Mouse (Mus musculus): Measurements from ENCODE around the gene Afmid. TPM values are rescaled to one million over a fixed set of nuclear protein-coding genes. Genes with fewer than 3 reads are reported as not detected.
"Not testable (repeated sequence)": the region's sequence is repeated elsewhere in the genome, so short reads cannot be mapped to it uniquely, and the experiment has no call there.

Gene Afmid
- polyA plus RNA-seq, 1 experiment from 2014 or later, result 2.9 TPM

- H3K4me1 ChIP-seq, result peaks cover 43% of the 10 kb centered on the region
- ATAC-seq (ENCODE audit: low FRiP score), result no peak
- no peaks in the 10 kb centered on the region for H3K27me3 ChIP-seq
- H3K4me2 ChIP-seq (replicated peaks), result no peak overlapping the region
- H3K9me3 ChIP-seq (replicated peaks), result no peaks in the 10 kb centered on the region
- H3K4me3 ChIP-seq, result no peak overlapping the region
- no peaks in the 10 kb centered on the region for H3K36me3 ChIP-seq
- H3K27ac ChIP-seq, result 0 out of 2 replicates have a peak overlapping the region, but pooled peaks have one; percentile 19
- H3K9ac ChIP-seq, result no peak overlapping the region
- 53% methylated on average over 9 of the region's 9 CpGs for WGBS
Observed at GRCm38 (mm10) chr11:117828888-117829604, 3.3 kb downstream of the Afmid start.

GRCm38 (mm10) chr11:117829671-117830215 lies 4.0 kb downstream of the Afmid start:
- H3K27ac ChIP-seq, result no peak overlapping the region
- 77% methylated on average over 2 of the region's 2 CpGs for WGBS

GRCm38 (mm10) chr11:117830401-117830800 lies 4.7 kb downstream of the Afmid start:
- Histone ChIP-seq H3K4me3 (no peak overlapping the region), H3K9ac (no peak overlapping the region), H3K9me3 (replicated peaks) (no peaks in the 10 kb centered on the region), H3K4me2 (replicated peaks) (no peak overlapping the region), H3K36me3 (no peaks in the 10 kb centered on the region), H3K4me1 (peaks cover 34% of the 10 kb centered on the region), H3K27ac (no peak overlapping the region), H3K27me3 (no peaks in the 10 kb centered on the region; the same call in 1 of the 2 replicates)
- 80% methylated on average over 9 of the region's 9 CpGs for whole genome bisulfite sequencing
- ATAC-seq (ENCODE audit: low FRiP score), result no peak

More at GRCm38 (mm10) chr11:117829671-117830215, 4.0 kb downstream of the Afmid start:
- Histone ChIP-seq H3K27me3 (no peaks in the 10 kb centered on the region), H3K36me3 (no peaks in the 10 kb centered on the region), H3K4me2 (replicated peaks) (no peak overlapping the region), H3K9me3 (replicated peaks) (no peaks in the 10 kb centered on the region), H3K9ac (no peak overlapping the region), H3K4me1 (peaks cover 38% of the 10 kb centered on the region), H3K4me3 (no peak overlapping the region)
- ATAC-seq (ENCODE audit: low FRiP score), result no peak

GRCm38 (mm10) chr11:117832086-117832969 lies 6.6 kb downstream of the Afmid start:
- ATAC-seq (ENCODE audit: low FRiP score), result peak; percentile 75
- Histone ChIP-seq H3K9ac (0 out of 2 replicates have a peak overlapping the region, but pooled peaks have one; percentile 5), H3K9me3 (replicated peaks) (no peaks in the 10 kb centered on the region), H3K27me3 (no peaks in the 10 kb centered on the region; the same call in 1 of the 2 replicates), H3K4me2 (replicated peaks) (peak overlapping the region; percentile 51), H3K4me1 (peaks cover 20% of the 10 kb centered on the region), H3K27ac (peak overlapping the region; percentile 31; the same call in 1 of the 2 replicates), H3K36me3 (no peaks in the 10 kb centered on the region), H3K4me3 (peak overlapping the region; percentile 27)
- 18% methylated on average over 28 of the region's 28 CpGs for WGBS

GRCm38 (mm10) chr11:117833509-117833908 lies 7.8 kb downstream of the Afmid start:
- H3K9ac ChIP-seq; H3K27me3 ChIP-seq; H3K4me2 ChIP-seq (replicated peaks); H3K36me3 ChIP-seq; ATAC-seq (ENCODE audit: low FRiP score); H3K4me3 ChIP-seq; H3K9me3 ChIP-seq (replicated peaks); H3K27ac ChIP-seq: not testable (repeated sequence)
- 74% methylated on average over 6 of the region's 6 CpGs for WGBS
- H3K4me1 ChIP-seq, result peaks cover 11% of the 10 kb centered on the region

GRCm38 (mm10) chr11:117834086-117834485 lies 8.4 kb downstream of the Afmid start:
- Histone ChIP-seq H3K9me3 (replicated peaks) (no peaks in the 10 kb centered on the region), H3K36me3 (no peaks in the 10 kb centered on the region), H3K27ac (no peak overlapping the region), H3K4me3 (no peak overlapping the region), H3K4me2 (replicated peaks) (no peak overlapping the region), H3K9ac (no peak overlapping the region), H3K4me1 (peaks cover 9% of the 10 kb centered on the region), H3K27me3 (no peaks in the 10 kb centered on the region; the same call in 1 of the 2 replicates)
- 94% methylated on average over 8 of the region's 8 CpGs for WGBS
- no peak for ATAC-seq (ENCODE audit: low FRiP score)

- Histone ChIP-seq H3K4me3 (no peak overlapping the region), H3K36me3 (no peaks in the 10 kb centered on the region), H3K4me1 (peaks cover 6% of the 10 kb centered on the region), H3K4me2 (replicated peaks) (peak overlapping the region; percentile 39), H3K9me3 (replicated peaks) (no peaks in the 10 kb centered on the region), H3K9ac (no peak overlapping the region), H3K27me3 (no peaks in the 10 kb centered on the region; the same call in 1 of the 2 replicates), H3K27ac (no peak overlapping the region)
- ATAC-seq (ENCODE audit: low FRiP score), result no peak
- WGBS, result 32% methylated on average over 13 of the region's 13 CpGs
Observed at GRCm38 (mm10) chr11:117836306-117836705, 10.6 kb downstream of the Afmid start.

GRCm38 (mm10) chr11:117838572-117838971 lies 12.8 kb downstream of the Afmid start:
- H3K9ac ChIP-seq, result no peak overlapping the region
- no peak overlapping the region for H3K4me2 ChIP-seq (replicated peaks)
- no peaks in the 10 kb centered on the region; the same call in 1 of the 2 replicates for H3K27me3 ChIP-seq
- H3K9me3 ChIP-seq (replicated peaks), result no peaks in the 10 kb centered on the region
- H3K4me1 ChIP-seq, result no peaks in the 10 kb centered on the region
- no peak overlapping the region for H3K27ac ChIP-seq
- H3K36me3 ChIP-seq, result no peaks in the 10 kb centered on the region
- 73% methylated on average over 2 of the region's 2 CpGs for WGBS
- H3K4me3 ChIP-seq, result no peak overlapping the region
- ATAC-seq (ENCODE audit: low FRiP score), result no peak

GRCm38 (mm10) chr11:117839021-117839420 lies 13.3 kb downstream of the Afmid start:
- no peak for ATAC-seq (ENCODE audit: low FRiP score)
- no peaks in the 10 kb centered on the region; the same call in 1 of the 2 replicates for H3K27me3 ChIP-seq
- H3K4me1 ChIP-seq, result no peaks in the 10 kb centered on the region
- H3K9ac ChIP-seq, result no peak overlapping the region; the same call in 1 of the 2 replicates
- WGBS, result 100% methylated on average over 1 of the region's 1 CpGs
- no peaks in the 10 kb centered on the region for H3K36me3 ChIP-seq
- no peak overlapping the region for H3K27ac ChIP-seq
- H3K4me2 ChIP-seq (replicated peaks), result no peak overlapping the region
- no peak overlapping the region for H3K4me3 ChIP-seq
- no peaks in the 10 kb centered on the region for H3K9me3 ChIP-seq (replicated peaks)

- H3K9me3 ChIP-seq (replicated peaks), result no peaks in the 10 kb centered on the region
- H3K4me1 ChIP-seq, result no peaks in the 10 kb centered on the region
- no peak overlapping the region for H3K27ac ChIP-seq
- H3K36me3 ChIP-seq, result no peaks in the 10 kb centered on the region
- H3K9ac ChIP-seq, result no peak overlapping the region
- no peak for ATAC-seq (ENCODE audit: low FRiP score)
- no peak overlapping the region for H3K4me3 ChIP-seq
- 62% methylated on average over 1 of the region's 1 CpGs for WGBS
- H3K27me3 ChIP-seq, result no peaks in the 10 kb centered on the region; the same call in 1 of the 2 replicates
- H3K4me2 ChIP-seq (replicated peaks), result no peak overlapping the region
Observed at GRCm38 (mm10) chr11:117840910-117841309, 15.2 kb downstream of the Afmid start.

GRCm38 (mm10) chr11:117843434-117843833 lies 17.7 kb downstream of the Afmid start:
- no peak overlapping the region for H3K4me3 ChIP-seq
- no peaks in the 10 kb centered on the region for H3K9me3 ChIP-seq (replicated peaks)
- no peak overlapping the region for H3K4me2 ChIP-seq (replicated peaks)
- no peak for ATAC-seq (ENCODE audit: low FRiP score)
- H3K4me1 ChIP-seq, result peaks cover 11% of the 10 kb centered on the region
- WGBS, result 89% methylated on average over 2 of the region's 2 CpGs
- H3K36me3 ChIP-seq, result no peaks in the 10 kb centered on the region
- H3K27ac ChIP-seq, result no peak overlapping the region
- H3K9ac ChIP-seq, result no peak overlapping the region
- H3K27me3 ChIP-seq, result no peaks in the 10 kb centered on the region; the same call in 1 of the 2 replicates

GRCm38 (mm10) chr11:117844997-117845396 lies 19.3 kb downstream of the Afmid start:
- no peak overlapping the region for H3K4me2 ChIP-seq (replicated peaks)
- no peak overlapping the region for H3K9ac ChIP-seq
- H3K4me3 ChIP-seq, result no peak overlapping the region
- 88% methylated on average over 2 of the region's 2 CpGs for WGBS
- H3K27ac ChIP-seq, result no peak overlapping the region
- H3K36me3 ChIP-seq, result no peaks in the 10 kb centered on the region
- no peaks in the 10 kb centered on the region for H3K9me3 ChIP-seq (replicated peaks)
- ATAC-seq (ENCODE audit: low FRiP score), result no peak
- no peaks in the 10 kb centered on the region; the same call in 1 of the 2 replicates for H3K27me3 ChIP-seq
- H3K4me1 ChIP-seq, result peaks cover 20% of the 10 kb centered on the region

Measured in hindbrain, embryonic 12.5 days (tissue).